ENCODE assay signal across 8 mouse cellular contexts in the genomic region with DNA sequence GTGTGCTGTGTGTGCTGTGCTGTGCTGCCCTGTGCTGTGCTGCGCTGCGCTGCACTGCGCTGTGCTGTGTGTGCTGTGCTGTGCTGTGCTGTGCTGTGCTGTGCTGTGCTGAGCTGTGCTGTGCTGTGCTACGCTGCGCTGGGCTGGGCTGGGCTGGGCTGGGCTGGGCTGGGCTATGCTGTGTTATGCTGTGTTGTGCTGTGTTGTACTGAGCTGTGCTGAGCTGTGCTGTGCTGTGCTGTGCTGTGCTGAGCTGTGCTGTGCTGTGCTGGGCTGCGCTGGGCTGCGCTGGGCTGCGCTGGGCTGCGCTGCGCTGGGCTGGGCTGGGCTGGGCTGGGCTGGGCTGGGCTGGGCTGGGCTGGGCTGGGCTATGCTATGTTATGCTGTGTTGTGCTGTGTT.
DNase-seq lines count a peak whose midpoint lies in the region; ATAC-seq and TF ChIP-seq lines count a peak whose summit lies in the region.
"Not testable (repeated sequence)": the region's sequence is repeated elsewhere in the genome, so short reads cannot be mapped to it uniquely, and the experiment has no call there.

No protein-coding gene starts in this region.

- peak; percentile 84 for ATAC-seq in embryonic facial prominence, embryonic 11.5 days (replicated peaks; ENCODE audit: insufficient number of reproducible peaks, low FRiP score, low TSS enrichment, low read depth)
- peak; percentile 70 for ATAC-seq in forebrain, embryonic 15.5 days (replicated peaks)
- ATAC-seq in hindbrain, embryonic 13.5 days (ENCODE audit: low FRiP score), result peak; percentile 80
- ATAC-seq in kidney, embryonic 15.5 days (replicated peaks; ENCODE audit: low FRiP score), result peak; percentile 82
- ATAC-seq in liver, embryonic 12.5 days, result peak; percentile 81
- ATAC-seq in lung, embryonic 16.5 days (ENCODE audit: low read depth), result peak; percentile 65
- peak; percentile 52; the same call in 1 of the 2 replicates for ATAC-seq in midbrain, postnatal 0 days (ENCODE audit: low FRiP score)
- ATAC-seq in stomach, postnatal 0 days (ENCODE audit: low FRiP score, low TSS enrichment), result 0 out of 2 replicates have a peak, but pooled peaks have one; percentile 53

- H3K27ac ChIP-seq in embryonic facial prominence, embryonic 11.5 days (replicated peaks; ENCODE audit: low read depth, low read length); forebrain, embryonic 15.5 days (replicated peaks); hindbrain, embryonic 13.5 days; kidney, embryonic 15.5 days; liver, embryonic 12.5 days; lung, embryonic 16.5 days (ENCODE audit: low read length); midbrain, postnatal 0 days (ENCODE audit: low read depth, low read length); stomach, postnatal 0 days (replicated peaks): not testable (repeated sequence)

- not testable (repeated sequence) for H3K9me3 ChIP-seq in embryonic facial prominence, embryonic 11.5 days (replicated peaks; ENCODE audit: control insufficient read depth, low read length); forebrain, embryonic 15.5 days; hindbrain, embryonic 13.5 days; kidney, embryonic 15.5 days (replicated peaks); liver, embryonic 12.5 days (replicated peaks); lung, embryonic 16.5 days (ENCODE audit: control insufficient read depth, low read length); midbrain, postnatal 0 days (ENCODE audit: low read length); stomach, postnatal 0 days (ENCODE audit: control insufficient read depth, low read length)

- H3K4me2 ChIP-seq in embryonic facial prominence, embryonic 11.5 days (ENCODE audit: low read depth, low read length); forebrain, embryonic 15.5 days (replicated peaks); hindbrain, embryonic 13.5 days; kidney, embryonic 15.5 days; liver, embryonic 12.5 days; lung, embryonic 16.5 days (ENCODE audit: low read depth, low read length); midbrain, postnatal 0 days (ENCODE audit: low read depth, low read length, poor library complexity, severe bottlenecking); stomach, postnatal 0 days (replicated peaks; ENCODE audit: low read depth): not testable (repeated sequence)

- not testable (repeated sequence) for DNase-seq in embryonic facial prominence, embryonic 11.5 days (ENCODE audit: low spot score); midbrain, postnatal 0 days (ENCODE audit: low spot score); stomach, postnatal 0 days (ENCODE audit: low spot score)

- TF ChIP-seq CTCF in midbrain, postnatal 0 days (IDR thresholded peaks at IDR 0.05); stomach, postnatal 0 days (IDR thresholded peaks at IDR 0.05; ENCODE audit: low read depth): not testable (repeated sequence)

- H3K4me3 ChIP-seq in embryonic facial prominence, embryonic 11.5 days (ENCODE audit: low read depth, low read length); forebrain, embryonic 15.5 days; hindbrain, embryonic 13.5 days; kidney, embryonic 15.5 days (replicated peaks); liver, embryonic 12.5 days; lung, embryonic 16.5 days (ENCODE audit: low read length); midbrain, postnatal 0 days (ENCODE audit: low read depth, low read length); stomach, postnatal 0 days (ENCODE audit: low read depth, low read length): not testable (repeated sequence)

- TF ChIP-seq EP300 in stomach, postnatal 0 days (optimal IDR thresholded peaks at IDR 0.05), result not testable (repeated sequence)

- H3K27me3 ChIP-seq in embryonic facial prominence, embryonic 11.5 days (ENCODE audit: control insufficient read depth, insufficient read depth, low read length); forebrain, embryonic 15.5 days; hindbrain, embryonic 13.5 days; kidney, embryonic 15.5 days; liver, embryonic 12.5 days (replicated peaks); lung, embryonic 16.5 days (ENCODE audit: control insufficient read depth, insufficient read depth, low read depth, low read length); midbrain, postnatal 0 days (ENCODE audit: insufficient read depth, low read length); stomach, postnatal 0 days (ENCODE audit: control insufficient read depth, insufficient read depth, low read length): not testable (repeated sequence)

- not testable (repeated sequence) for H3K36me3 ChIP-seq in embryonic facial prominence, embryonic 11.5 days (replicated peaks; ENCODE audit: control insufficient read depth, insufficient read depth, low read depth, low read length); forebrain, embryonic 15.5 days; hindbrain, embryonic 13.5 days; kidney, embryonic 15.5 days; liver, embryonic 12.5 days; lung, embryonic 16.5 days (ENCODE audit: control insufficient read depth, insufficient read depth, low read length); midbrain, postnatal 0 days (ENCODE audit: insufficient read depth, low read length); stomach, postnatal 0 days (ENCODE audit: control insufficient read depth, insufficient read depth, low read length)

- WGBS in embryonic facial prominence, embryonic 11.5 days, result 96% methylated on average over 6 of the region's 10 CpGs
- 91% methylated on average over 9 of the region's 10 CpGs for WGBS in forebrain, embryonic 15.5 days
- WGBS in hindbrain, embryonic 13.5 days, result 99% methylated on average over 6 of the region's 10 CpGs
- WGBS in kidney, embryonic 15.5 days, result 87% methylated on average over 8 of the region's 10 CpGs
- 65% methylated on average over 8 of the region's 10 CpGs for WGBS in liver, embryonic 12.5 days (ENCODE audit: insufficient replicate concordance)
- 92% methylated on average over 7 of the region's 10 CpGs for WGBS in lung, embryonic 16.5 days
- 93% methylated on average over 6 of the region's 10 CpGs for WGBS in midbrain, postnatal 0 days
- 93% methylated on average over 7 of the region's 10 CpGs for WGBS in stomach, postnatal 0 days

- not testable (repeated sequence) for H3K4me1 ChIP-seq in embryonic facial prominence, embryonic 11.5 days (ENCODE audit: control insufficient read depth, insufficient read depth, low read length); hindbrain, embryonic 13.5 days (replicated peaks); kidney, embryonic 15.5 days; lung, embryonic 16.5 days (replicated peaks; ENCODE audit: control insufficient read depth, insufficient read depth, low read length); midbrain, postnatal 0 days (ENCODE audit: insufficient read depth, low read length); stomach, postnatal 0 days (replicated peaks; ENCODE audit: control insufficient read depth, insufficient read depth)
- H3K4me1 ChIP-seq in forebrain, embryonic 15.5 days, result peaks cover 25% of the 10 kb centered on the region
- peaks cover 11% of the 10 kb centered on the region for H3K4me1 ChIP-seq in liver, embryonic 12.5 days

- H3K9ac ChIP-seq in embryonic facial prominence, embryonic 11.5 days (replicated peaks; ENCODE audit: low read length); forebrain, embryonic 15.5 days (replicated peaks); hindbrain, embryonic 13.5 days; kidney, embryonic 15.5 days; liver, embryonic 12.5 days; lung, embryonic 16.5 days (ENCODE audit: low read length); midbrain, postnatal 0 days (replicated peaks; ENCODE audit: low read length, poor library complexity, severe bottlenecking); stomach, postnatal 0 days (ENCODE audit: low read length): not testable (repeated sequence)
